Mouse (Mus musculus) embryo, embryonic 11.5 days (tissue): ENCODE measurements around the gene Catsperg1.

Experiments
- DNase-seq: peaks from one replicate; pipeline ENCODE4 v3.0.0-alpha.2; 2012; ENCODE audit warnings: low read depth, low spot score

The Catsperg1 gene

GRCm38 (mm10) chr7:29137429-29137828 is 76.4 kb downstream of the Catsperg1 start:
- no peak for DNase-seq

GRCm38 (mm10) chr7:29134693-29135386 is 79.0 kb downstream of the Catsperg1 start, which contains the start of gene Rasgrp4:
Gene Rasgrp4 (plus strand): TSS chr7:29134851.
- no peak for DNase-seq

- no peak for DNase-seq
Measured at GRCm38 (mm10) chr7:29134230-29134629, 79.6 kb downstream of the Catsperg1 start.
